Mouse (Mus musculus): ENCODE results near the gene Plekhg2.
A peak's percentile ranks its signal among the peaks of the same experiment; 100 is the strongest.

Gene Plekhg2

GRCm38 (mm10) chr7:28367663-28368275, 4.6 kb downstream of the Plekhg2 start:
- peak in 1 of 2 experiments; percentile 35 for DNase-seq

DNA sequence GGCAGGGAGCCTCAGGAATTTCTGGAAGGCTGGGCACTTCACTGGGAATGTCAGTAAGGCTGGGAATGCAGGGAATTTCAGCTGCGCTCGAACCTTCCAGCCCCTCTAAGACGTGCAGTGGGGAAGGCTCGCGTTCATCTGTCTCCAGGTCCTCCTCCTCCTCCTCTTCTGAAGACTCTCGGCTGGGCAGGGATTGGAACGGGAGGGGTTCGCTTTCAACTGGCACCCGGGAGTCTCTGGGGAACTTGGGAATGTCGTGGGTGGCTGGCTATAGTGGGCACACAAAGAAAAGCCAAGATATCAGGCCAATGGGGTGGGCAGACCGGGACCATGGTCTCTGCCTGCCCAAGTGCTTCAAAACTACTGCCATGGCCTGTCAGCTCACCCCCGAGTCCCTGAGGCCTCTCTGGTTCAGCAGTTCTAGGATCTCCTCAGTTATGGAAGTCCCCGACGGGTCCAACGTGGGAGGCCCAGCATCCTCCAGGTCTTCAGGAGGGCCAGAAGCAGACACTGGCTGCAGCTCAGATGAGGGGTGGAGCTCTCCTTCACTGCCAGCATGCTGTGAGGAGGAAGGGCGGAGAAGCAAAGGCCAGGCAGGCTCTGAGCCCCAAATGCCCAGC, 9.8 kb downstream of the Plekhg2 start:
- peak in 1 of 2 experiments; percentile 29 for DNase-seq

DNA sequence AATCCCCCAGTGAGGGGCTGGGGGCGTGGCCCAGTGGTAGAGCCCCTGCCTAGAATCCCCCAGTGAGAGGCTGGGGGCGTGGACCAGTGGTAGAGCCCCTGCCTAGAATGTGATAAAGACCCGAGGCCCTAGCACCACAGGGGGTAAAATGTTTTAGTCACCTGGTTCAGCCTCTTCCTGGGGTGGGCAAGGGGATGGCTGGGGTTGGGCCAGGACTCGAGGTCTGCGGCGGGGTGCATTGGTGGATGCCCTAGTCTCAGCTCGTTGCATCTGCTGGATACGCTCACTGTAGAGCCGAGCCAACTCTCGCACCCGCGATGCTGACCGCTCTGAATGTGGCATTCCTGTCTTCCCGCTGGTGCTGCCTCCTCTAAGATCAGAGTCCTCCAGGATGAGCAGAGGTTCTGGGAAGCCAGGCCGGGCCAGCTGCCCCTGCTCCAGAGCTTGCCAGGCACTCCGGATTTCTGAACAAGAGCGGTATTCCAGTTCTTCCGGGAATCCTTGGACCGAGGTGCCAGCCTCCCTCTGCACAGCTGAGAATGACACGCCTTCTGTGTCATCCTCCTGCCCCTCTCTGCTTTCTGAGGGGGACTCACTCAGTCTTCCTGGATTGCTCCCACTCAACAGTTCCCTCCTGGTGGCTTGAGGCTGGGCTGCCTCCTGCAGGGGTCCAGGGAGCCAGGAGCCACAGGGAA, 10.6 kb downstream of the Plekhg2 start:
- DNase-seq = peak in 1 of 2 experiments; percentile 37

- peak in 1 of 2 experiments; percentile 27 for DNase-seq
Observed at GRCm38 (mm10) chr7:28360291-28360690, 12.1 kb downstream of the Plekhg2 start.

GRCm38 (mm10) chr7:28359854-28360253, 12.5 kb downstream of the Plekhg2 start:
- peak in 1 of 2 experiments; percentile 44 for DNase-seq

- DNase-seq = no peak
Observed at GRCm38 (mm10) chr7:28358431-28358830, 14.0 kb downstream of the Plekhg2 start.

- DNase-seq = peak in 1 of 2 experiments; percentile 44
Observed at GRCm38 (mm10) chr7:28357984-28358383, 14.4 kb downstream of the Plekhg2 start.

DNA sequence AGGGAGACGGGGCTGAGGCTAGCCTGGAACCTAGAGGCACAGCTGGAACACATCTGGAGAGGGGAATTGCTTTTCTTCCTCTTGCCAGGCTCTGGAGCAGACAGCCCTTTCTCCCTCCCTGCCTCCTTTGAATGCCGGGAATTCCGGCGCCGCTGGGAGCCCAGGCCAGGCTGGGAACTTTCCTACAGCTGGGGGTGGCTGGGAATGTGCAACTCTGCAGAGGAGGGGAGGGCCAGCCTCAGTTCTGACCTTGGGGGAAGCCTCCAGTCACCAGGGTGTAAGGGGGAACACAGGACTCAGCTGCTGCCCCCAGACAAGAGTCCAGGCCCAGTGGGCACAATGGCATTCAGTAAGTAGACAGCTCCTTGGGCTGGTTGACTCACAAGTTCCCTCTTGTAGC, 15.4 kb downstream of the Plekhg2 start:
- DNase-seq = peak; percentile 71 to 80

GRCm38 (mm10) chr7:28355221-28355620, 17.2 kb downstream of the Plekhg2 start:
- DNase-seq = peak in 1 of 2 experiments; percentile 36

GRCm38 (mm10) chr7:28354596-28354995, 17.8 kb downstream of the Plekhg2 start:
- DNase-seq = no peak

GRCm38 (mm10) chr7:28354113-28354581, 18.3 kb downstream of the Plekhg2 start:
- DNase-seq = no peak

GRCm38 (mm10) chr7:28353267-28353666, 19.1 kb downstream of the Plekhg2 start:
- no peak for DNase-seq

DNA sequence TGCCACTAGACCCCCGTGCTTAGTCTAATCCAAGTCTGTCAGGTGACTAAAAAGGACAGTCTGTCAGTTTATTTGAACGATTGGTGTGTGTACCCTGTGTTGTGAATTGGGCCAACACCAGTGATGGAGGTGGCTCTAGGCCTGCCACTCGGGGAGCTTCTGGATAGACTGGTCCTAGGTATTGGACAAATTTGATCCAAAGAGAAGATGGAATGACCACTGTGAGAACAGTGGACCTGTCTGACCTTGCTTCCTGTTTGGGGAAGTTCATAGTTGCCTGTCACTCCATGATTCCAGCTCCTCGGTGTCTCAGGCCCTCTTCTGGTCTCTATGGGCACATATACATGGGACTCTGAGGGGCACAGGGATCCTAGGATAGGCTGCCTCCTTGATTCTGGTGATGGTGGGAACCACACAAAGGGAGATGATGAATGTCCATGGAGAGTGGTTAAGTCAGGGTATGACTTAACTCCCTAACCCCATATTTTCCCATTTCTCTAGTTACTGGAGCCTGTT, 20.7 kb downstream of the Plekhg2 start:
- no peak for DNase-seq

GRCm38 (mm10) chr7:28350155-28350883, 22.1 kb downstream of the Plekhg2 start, which contains the start of gene Rps16:
Gene Rps16, plus strand, starts transcription at chr7:28350652.
- DNase-seq = peak; percentile 98

GRCm38 (mm10) chr7:28348601-28349000, 23.8 kb downstream of the Plekhg2 start:
- no peak for DNase-seq

GRCm38 (mm10) chr7:28347746-28348145, 24.7 kb downstream of the Plekhg2 start:
- DNase-seq = peak in 1 of 2 experiments; percentile 32

GRCm38 (mm10) chr7:28344637-28345036, 27.8 kb downstream of the Plekhg2 start:
- DNase-seq = peak in 1 of 2 experiments; percentile 75

DNA sequence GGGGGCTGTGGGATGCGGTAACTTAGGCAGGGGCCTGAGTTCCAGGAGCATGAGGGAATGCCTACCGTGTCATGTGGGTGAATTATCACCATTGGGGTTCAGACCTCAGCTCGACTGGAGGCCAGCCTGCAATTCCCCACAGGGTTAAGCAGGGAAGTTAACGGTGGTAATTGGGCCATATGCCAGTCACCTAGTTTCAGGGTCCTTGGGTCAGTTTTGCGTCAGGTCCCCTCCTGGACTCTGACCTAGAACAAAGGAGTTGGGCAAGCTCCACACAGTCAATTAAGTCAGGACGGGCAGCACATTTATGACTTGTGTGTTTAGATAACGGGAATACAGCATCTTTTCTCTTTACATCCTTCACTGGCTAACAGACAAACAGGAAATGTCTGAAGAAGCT, 31.0 kb downstream of the Plekhg2 start:
- no peak for DNase-seq

- peak; percentile 64 to 83 for DNase-seq
Observed at GRCm38 (mm10) chr7:28339213-28339917, 33.0 kb downstream of the Plekhg2 start.

DNA sequence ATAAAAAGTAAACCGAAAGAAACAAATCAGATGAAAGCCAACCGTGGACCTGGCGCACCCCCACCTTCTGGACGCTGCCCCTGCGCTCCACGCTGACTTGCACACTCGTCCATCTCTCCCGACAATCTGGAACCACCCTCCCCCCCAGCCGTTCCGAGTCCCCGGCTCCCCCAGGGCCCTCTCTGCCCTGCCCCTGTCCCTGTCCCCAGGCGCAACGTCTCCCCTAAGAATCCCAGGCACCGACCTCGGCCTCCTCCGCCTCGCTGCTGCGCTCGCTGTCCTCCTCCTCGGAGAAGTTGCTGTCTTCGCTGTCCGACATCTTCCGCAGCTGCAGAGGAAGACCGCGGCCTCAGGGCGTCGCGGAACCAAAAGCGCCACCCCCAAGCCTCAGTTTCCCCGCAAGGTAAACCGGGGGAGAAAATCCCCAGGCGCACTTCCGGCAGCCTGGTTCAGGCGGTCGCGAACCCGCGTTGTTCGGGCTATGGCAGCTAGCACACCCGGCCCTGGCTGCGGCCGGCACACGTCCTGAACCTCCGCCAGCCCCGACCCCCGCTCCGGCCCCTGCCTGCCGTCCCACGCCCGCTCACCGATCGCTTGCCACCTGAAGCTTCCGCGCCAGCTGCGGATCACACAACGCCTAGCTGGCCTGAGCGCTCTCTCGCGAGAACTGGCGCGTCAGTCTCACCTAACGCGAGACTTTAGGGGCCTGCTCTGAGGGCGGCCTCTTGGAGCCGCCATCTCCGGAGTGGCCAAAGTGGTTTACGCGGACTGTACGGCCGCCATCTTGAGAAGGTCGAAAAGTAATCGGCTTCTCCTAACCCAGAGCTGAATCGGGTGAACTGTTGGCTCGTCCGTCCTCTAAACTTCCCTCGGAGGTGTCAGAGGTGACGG, 34.0 kb downstream of the Plekhg2 start, which contains the start of gene Supt5:
Gene Supt5 (minus strand): TSS at position 639 of the 891 bp plus-strand sequence.
- peak; percentile 98 to 99 for DNase-seq

GRCm38 (mm10) chr7:28335471-28335870, 36.9 kb downstream of the Plekhg2 start:
- no peak for DNase-seq
